Mouse (Mus musculus) bone marrow macrophage, adult 2 months (primary cell): Measurements from ENCODE around the gene Myo18a.

Source experiments
- CTCF ChIP-seq: IDR thresholded peaks from 2 replicates; pipeline ENCODE4 v1.5.1; 2012; ENCODE audit warnings: low read depth, mild to moderate bottlenecking, low read length, moderate library complexity
- POLR2A ChIP-seq: IDR thresholded peaks from 2 replicates; pipeline ENCODE4 v1.6.1; 2012; ENCODE audit warnings: mild to moderate bottlenecking, low read depth, low read length, borderline replicate concordance

DNA sequence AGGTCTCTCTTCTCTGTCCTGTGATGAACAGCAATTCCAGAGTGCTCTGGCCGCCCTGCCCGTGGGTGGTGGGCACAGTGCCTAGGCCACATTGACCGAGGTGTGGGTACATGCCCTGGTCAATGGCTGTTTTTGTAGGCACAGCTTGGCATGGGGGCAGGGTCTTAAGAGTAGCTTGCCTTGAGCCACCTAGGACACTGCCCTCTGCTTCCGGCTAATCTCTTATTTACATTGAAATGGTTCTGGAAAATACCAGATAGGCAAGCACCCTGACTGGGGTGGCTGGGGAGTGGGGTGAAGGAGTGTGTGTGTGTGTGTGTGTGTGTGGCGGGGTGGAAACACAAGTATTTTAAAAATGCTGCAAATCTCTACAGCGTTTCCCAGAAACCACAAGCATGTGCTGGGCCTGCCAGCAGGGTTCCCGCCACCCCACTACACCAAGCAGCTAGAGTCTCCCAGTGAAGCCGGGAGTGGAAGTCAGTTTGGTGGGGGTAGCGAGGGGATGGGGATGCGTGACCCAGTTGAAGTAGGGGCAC, 20.2 kb downstream of the Myo18a start:
- no peak for TF ChIP-seq POLR2A
- no peak for TF ChIP-seq CTCF
